Mouse (Mus musculus): ENCODE data around the gene Gnat2. TPM values are rescaled to one million over a fixed set of nuclear protein-coding genes. Genes with fewer than 3 reads are reported as not detected.
A peak's percentile ranks its signal among the peaks of the same experiment; 100 is the strongest.

The Gnat2 gene
- total RNA-seq, 2 experiments from 2014 or later, result 0.45 to 0.94 TPM

DNA sequence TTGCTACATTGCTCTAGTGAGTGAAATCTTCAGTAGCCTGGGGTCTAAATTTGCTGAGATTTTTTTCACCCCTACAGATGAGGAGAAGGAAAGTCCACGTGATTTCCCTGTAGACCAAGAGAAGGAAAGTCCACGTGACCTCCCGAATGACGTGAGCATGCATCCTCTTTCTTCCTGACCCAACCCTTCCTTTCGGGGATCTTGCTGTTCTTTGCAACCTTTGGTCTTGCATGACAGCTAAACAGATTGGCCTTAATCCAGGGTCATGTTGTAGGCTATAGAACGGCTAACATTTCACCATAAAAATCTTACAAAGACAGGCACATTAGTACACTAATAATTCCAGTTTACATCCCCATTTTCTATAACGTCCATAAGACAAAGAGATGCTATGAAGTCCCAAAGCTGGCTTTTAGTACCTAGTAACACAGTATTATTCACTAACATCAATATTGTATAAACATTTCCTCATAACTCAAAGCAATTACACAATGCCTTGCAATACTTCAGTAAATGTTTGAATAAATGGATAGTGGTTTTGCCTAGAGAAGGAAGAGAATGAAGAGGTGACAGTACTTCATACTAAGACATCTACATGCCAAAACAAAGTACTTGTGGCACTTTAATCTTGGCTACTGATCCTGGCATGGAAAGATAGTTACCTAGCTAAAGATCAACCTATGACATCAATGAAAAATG lies 21.2 kb downstream of the Gnat2 start:
- DNase-seq (ENCODE audit: low spot score), result no peak

GRCm38 (mm10) chr3:108117465-108117864 lies 24.9 kb downstream of the Gnat2 start:
- DNase-seq (ENCODE audit: low spot score), result no peak

- DNase-seq (ENCODE audit: low spot score), result no peak
Observed at GRCm38 (mm10) chr3:108121101-108121500, 28.5 kb downstream of the Gnat2 start.

DNA sequence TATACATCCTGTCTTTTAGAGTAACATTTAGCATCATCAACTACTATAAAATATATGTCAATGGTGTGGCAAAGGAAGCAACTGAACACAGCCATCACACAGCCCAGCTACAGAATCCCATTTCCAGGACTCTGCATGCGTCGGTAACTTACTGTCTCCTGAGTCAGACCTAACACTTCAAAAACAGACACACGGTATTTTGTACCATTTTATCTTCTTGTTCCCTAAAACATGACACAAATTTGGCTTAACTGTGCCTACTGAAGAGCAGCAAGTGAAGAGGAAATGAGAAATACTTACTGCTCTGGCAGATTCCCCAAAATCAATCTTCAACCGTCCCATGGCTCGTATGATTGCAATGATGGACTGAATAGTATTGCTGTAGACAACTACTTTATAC lies 30.7 kb downstream of the Gnat2 start:
- DNase-seq (ENCODE audit: low spot score), result no peak

GRCm38 (mm10) chr3:108124131-108124530 lies 31.5 kb downstream of the Gnat2 start:
- no peak for DNase-seq (ENCODE audit: low spot score)

DNA sequence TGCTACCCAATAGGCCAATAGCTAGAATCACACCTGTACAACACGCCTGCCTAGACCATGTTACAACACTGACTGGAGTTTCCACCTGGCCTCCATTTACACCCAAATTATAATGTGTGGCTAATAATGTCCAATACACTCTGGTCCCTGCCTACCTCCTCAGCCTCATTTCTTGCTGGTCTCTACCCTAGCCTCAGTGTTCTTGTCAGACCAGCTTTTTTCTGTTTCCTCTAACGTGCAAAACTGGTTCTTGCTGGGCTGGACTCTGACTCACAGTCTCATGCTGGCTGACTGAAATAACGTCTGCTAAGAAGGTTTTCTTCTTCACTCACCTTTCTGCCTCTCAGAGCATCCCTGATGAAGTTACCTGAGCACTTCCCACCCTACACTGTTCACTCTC lies 33.7 kb downstream of the Gnat2 start:
- no peak for DNase-seq (ENCODE audit: low spot score)

DNA sequence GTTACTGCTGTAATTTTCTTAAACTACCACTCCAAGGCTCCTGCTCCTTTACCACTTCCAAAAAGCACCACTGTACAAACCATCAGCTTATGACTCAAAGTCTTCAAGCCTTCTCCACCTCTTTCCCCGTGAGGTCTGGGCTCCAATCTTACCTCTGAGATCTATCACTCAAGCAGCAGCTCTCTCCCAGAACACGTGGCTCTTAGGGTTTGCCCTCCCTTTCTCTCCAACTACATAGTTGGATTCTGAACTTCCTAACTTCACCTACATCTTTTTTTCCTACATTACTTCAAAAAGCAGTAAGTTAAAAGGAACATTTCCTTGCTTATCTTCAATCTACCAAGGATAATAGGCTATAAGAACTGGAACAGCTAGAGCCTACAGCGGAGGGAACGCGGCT lies 35.9 kb downstream of the Gnat2 start:
- no peak for DNase-seq (ENCODE audit: low spot score)

DNA sequence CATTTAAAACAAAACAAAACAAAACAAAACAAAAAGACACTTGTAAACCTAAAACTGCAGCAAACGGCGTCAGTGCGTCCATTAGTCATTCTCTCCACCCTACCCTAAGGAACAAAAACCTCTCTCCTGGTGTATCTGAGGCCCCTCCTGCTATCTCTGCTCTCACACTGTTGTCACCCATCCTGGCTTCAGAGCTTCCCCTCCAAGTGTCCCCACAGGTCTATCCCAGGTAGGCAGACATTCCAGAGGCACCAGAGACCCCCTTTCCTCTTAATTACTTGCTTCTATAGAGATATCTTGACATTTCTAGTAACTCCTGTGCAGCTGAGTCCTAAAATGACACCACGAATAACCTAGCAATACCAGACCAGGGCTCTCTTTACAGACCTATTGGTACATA lies 36.8 kb downstream of the Gnat2 start:
- DNase-seq (ENCODE audit: low spot score), result no peak

GRCm38 (mm10) chr3:108129804-108130203 lies 37.2 kb downstream of the Gnat2 start:
- no peak for DNase-seq (ENCODE audit: low spot score)

DNA sequence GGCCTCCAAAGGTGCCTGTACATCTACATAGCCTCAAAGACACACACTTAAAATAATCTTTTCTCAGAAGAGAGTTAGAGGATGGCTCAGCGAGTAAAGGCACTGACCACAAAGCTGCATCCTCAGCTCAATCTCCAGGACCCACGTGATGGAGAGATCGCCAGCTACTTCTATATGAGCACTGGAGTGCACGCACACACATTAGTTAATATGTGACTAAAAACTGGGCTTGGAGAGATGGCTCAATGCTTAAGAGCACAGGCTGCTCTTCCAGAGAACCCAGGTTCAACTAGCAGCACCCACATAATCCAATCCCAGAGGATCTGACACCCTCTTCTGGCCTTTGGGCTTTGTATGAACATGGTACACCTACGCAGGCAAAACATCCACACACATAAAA lies 38.6 kb downstream of the Gnat2 start:
- no peak for DNase-seq (ENCODE audit: low spot score)

GRCm38 (mm10) chr3:108131821-108132220 lies 39.2 kb downstream of the Gnat2 start:
- DNase-seq (ENCODE audit: low spot score), result peak; percentile 18

GRCm38 (mm10) chr3:108132484-108132883 lies 39.9 kb downstream of the Gnat2 start:
- no peak for DNase-seq (ENCODE audit: low spot score)

GRCm38 (mm10) chr3:108134701-108135100 lies 42.1 kb downstream of the Gnat2 start:
- DNase-seq (ENCODE audit: low spot score), result no peak

GRCm38 (mm10) chr3:108139113-108139512 lies 46.5 kb downstream of the Gnat2 start:
- no peak for DNase-seq (ENCODE audit: low spot score)

DNA sequence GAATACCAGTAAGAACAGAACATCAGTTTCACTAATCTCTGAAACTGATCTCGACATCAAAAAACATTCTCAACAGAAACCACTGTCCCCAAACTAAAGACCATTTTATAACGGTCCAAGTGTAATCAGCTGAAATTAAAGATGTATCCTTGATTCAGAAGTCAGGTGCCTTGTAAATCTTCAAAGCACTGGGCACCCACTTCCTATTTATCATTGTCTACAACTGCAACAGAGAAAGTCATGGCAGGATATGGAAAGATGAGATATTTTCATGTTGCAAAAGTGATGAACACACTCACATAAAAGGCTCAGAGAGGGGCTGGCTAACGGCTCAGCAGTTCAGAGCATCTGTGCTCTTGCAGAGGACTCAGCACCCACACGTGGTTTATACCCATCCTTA lies 48.2 kb downstream of the Gnat2 start:
- DNase-seq (ENCODE audit: low spot score), result no peak

- peak; percentile 89 for DNase-seq (ENCODE audit: low spot score)
Observed at GRCm38 (mm10) chr3:108145534-108146445, 53.2 kb downstream of the Gnat2 start, which contains the start of gene Gnai3. Gene Gnai3, minus strand, starts transcription at chr3:108146146.

GRCm38 (mm10) chr3:108146671-108147070 lies 54.1 kb downstream of the Gnat2 start:
- no peak for DNase-seq (ENCODE audit: low spot score)

GRCm38 (mm10) chr3:108147386-108148235 lies 55.0 kb downstream of the Gnat2 start:
- DNase-seq (ENCODE audit: low spot score), result peak; percentile 89

All from gastrocnemius, adult 18-20 months (tissue).